Mouse (Mus musculus): Measurements from ENCODE around the gene 4933406M09Rik. TPM values are rescaled to one million over a fixed set of nuclear protein-coding genes. Genes with fewer than 3 reads are reported as not detected.
A peak's percentile ranks its signal among the peaks of the same experiment; 100 is the strongest.

Gene 4933406M09Rik
- total RNA-seq (2021), result not detected

DNA sequence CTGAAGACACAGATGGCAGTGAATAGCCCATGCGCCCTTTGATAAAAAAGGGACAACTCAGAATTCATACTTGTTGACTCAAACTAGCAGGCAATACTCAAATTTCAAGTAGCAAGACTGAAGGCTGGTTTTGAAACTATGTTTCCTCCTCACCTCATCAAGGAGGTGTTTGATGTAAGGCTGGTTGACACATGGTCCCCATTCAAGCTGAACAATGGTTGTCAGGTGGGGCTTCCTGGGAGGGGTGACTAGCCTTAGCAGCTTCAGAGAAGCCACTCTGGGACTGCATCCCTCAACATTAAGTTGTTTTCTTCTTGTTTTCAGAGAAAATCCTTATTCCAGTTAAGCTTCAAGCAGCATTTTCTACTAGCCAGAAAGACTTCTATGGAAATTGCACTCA, at the start of gene 4933406M09Rik:
4933406M09Rik (plus strand) TSS at position 275 of the 400 bp plus-strand sequence.
- intact Hi-C loops (cut with DNase I), result no loop called here
- no peak for DNase-seq (ENCODE audit: extremely low spot score in 1 of 2, low spot score in 2 of 2)

DNA sequence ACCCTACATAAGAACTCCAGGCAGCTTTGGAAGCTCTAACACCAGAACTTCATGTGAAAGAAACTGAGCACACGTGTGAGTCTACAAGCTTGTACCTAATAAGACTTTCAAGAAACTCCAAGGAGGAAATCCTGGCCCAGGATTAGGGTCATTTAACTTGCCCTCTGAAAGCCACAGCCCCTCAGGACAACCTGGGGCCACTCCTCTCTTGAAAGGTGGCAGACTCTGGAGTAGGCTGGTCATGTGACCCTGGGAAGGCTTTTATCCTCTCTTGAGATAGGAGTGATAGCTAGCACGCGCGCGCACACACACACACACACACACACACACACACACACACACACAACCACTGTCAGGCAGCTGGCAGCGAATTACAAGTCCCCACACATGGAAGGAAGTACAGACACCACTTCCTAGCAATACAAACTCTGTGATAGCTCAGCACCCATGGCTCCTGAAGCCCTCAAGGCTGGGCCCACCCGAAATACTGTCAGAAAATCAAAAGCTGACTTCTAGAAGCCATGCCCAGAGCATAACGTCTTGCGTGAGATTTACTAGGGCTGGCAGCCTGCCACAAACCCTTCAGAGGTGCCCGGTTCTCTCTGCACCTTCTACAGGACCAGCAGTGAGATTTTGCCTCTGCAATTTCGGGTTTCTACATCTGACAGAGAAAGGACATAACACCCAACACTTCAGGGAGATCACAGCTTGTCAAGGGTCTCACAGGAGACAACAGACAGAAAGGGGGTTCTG, 48.6 kb upstream of the 4933406M09Rik start:
- no peak for DNase-seq (ENCODE audit: extremely low spot score in 1 of 2, low spot score in 2 of 2)
- intact Hi-C loops (cut with DNase I), result no loop called here

- no peak for DNase-seq (ENCODE audit: extremely low spot score in 1 of 2, low spot score in 2 of 2)
- intact Hi-C loops (cut with DNase I), result no loop called here
Observed at GRCm38 (mm10) chr1:134339162-134339561, 46.6 kb upstream of the 4933406M09Rik start.

GRCm38 (mm10) chr1:134339757-134340619, 45.8 kb upstream of the 4933406M09Rik start:
- no peak for DNase-seq (ENCODE audit: extremely low spot score in 1 of 2, low spot score in 2 of 2)
- intact Hi-C loops (cut with DNase I), result no loop called here

- intact Hi-C loops (cut with DNase I), result no loop called here
- DNase-seq (ENCODE audit: extremely low spot score in 1 of 2, low spot score in 2 of 2), result no peak
Observed at GRCm38 (mm10) chr1:134341641-134342277, 44.0 kb upstream of the 4933406M09Rik start.

DNA sequence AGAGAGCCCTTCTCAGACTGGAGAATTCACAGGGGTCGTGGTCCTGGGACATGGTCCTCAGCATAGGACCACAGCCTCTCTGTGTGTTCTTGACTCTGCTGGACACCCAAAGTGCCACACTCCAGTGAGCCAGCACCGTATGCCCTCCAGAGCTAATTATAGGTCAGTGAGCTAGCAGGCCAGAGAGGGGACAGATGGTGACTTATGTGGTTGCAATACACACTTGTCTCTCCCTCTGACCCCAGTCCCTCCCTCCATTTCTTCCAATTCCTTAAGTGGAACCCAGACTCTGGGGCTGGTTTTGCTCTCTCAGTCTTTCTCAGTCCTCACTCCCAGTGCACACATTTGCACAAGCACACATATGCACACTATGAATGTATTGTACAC, 43.5 kb upstream of the 4933406M09Rik start:
- intact Hi-C loops (cut with DNase I), result no loop called here
- no peak for DNase-seq (ENCODE audit: extremely low spot score in 1 of 2, low spot score in 2 of 2)

DNA sequence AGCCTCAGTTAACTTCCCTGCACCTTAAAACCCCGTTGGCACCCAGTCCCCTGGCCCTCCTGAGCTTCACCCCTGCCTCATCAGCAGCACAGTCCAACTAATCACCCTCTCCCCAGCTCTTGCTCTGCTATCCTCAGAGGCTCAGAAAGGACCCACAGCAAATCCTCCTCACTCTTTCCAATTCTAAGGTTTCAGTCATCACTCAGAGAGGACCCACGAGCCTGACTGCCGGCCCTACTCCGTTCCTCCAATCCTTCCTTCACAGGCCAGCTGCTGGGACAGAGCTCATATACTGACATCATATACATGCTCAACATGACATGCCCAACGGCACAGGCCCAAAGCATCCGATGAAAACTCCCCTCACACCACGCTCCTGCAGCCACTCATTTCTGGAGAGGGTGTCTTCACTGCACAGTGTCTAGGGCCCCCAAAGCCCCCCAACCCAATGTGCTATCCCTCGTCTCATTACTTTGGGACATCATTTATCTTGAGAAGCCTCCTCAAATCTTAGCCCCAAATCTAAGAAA, 42.9 kb upstream of the 4933406M09Rik start:
- DNase-seq (ENCODE audit: extremely low spot score in 1 of 2, low spot score in 2 of 2), result no peak

GRCm38 (mm10) chr1:134343567-134343966, 42.2 kb upstream of the 4933406M09Rik start:
- intact Hi-C loops (cut with DNase I), result no loop called here

More for the DNA sequence above, 42.9 kb upstream of the 4933406M09Rik start:
- intact Hi-C loops (cut with DNase I), result no loop called here

DNA sequence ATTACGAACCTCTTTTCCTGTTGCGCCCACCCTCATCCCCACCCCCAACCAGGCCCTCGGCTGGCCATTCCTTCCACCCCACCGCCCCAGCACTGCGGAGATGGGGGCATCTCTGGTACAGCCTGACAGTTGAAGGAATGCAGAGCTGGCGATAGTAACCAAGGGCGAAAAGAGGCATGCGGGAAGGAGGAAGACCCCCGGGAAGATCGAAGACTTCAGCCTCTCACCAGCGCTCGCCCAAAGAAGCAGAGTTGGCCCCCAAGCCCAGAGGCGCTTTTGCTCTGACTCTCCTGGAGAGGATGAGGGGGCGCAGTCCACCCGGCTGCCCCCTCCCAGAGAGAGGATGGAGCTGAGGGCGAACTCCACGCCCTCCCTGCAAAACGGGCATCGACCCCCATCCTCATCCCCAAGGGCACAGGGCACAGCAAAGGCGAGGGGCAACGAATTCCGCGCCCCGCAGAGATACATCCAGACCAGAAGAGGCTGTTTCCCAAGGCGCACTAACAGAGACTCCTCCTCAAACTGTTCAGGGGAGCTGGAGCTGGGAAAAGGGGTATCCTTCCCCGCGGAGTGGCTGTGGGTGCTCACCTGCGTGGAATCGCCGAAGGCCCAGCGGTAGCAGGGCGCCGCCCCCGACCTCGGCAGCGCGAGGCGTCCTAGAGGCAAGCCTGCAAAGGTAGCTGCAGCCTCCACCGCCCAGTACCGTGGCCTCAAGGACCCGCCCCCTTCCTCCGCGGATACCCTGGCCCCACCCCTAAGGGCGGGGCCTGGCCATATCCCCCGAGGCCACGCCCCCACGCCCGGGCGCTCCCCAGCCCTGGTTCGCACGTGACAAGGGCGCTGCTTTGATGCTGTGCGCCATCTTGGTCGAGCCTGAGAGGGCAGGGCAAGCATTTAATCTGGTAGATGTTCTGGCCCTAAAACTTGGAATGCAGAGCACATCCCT, 41.5 kb upstream of the 4933406M09Rik start:
- intact Hi-C loops (cut with DNase I), result no loop called here
- peak; percentile 83 to 94 for DNase-seq (ENCODE audit: extremely low spot score in 1 of 2, low spot score in 2 of 2)

More at GRCm38 (mm10) chr1:134343567-134343966, 42.2 kb upstream of the 4933406M09Rik start:
- no peak for DNase-seq (ENCODE audit: extremely low spot score in 1 of 2, low spot score in 2 of 2)

- intact Hi-C loops (cut with DNase I), result no loop called here
- peak in 1 of 2 experiments; percentile 32 for DNase-seq (ENCODE audit: extremely low spot score in 1 of 2, low spot score in 2 of 2)
Observed at GRCm38 (mm10) chr1:134345075-134345474, 40.7 kb upstream of the 4933406M09Rik start.

- intact Hi-C loops (cut with DNase I), result no loop called here
- no peak for DNase-seq (ENCODE audit: extremely low spot score in 1 of 2, low spot score in 2 of 2)
Observed at GRCm38 (mm10) chr1:134347791-134348190, 37.9 kb upstream of the 4933406M09Rik start.

- intact Hi-C loops (cut with DNase I), result loop anchor here (10.0 kb wide), 1 partner anchor 251 kb away; no protein-coding TSS in a partner anchor
- DNase-seq (ENCODE audit: extremely low spot score in 1 of 2, low spot score in 2 of 2), result no peak
Observed at GRCm38 (mm10) chr1:134353326-134353725, 32.4 kb upstream of the 4933406M09Rik start.

DNA sequence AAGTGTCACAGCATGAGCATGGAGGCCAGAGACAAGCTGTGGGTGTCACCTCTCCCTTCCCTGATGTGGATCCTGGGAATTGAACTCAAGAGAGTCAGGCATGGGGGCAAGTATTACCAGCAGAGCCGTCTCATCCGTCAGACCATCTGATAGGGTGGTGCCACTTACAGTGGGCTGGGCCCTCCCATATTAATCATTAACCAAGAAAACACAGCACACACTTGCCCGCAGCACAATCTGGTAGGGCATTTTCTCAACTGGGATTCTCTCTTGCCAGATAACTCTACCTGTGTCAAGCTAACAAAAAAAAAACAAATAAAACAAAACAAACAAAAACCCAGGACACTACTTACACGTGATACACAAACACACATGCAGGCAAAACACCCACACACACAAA, 28.3 kb upstream of the 4933406M09Rik start:
- DNase-seq (ENCODE audit: extremely low spot score in 1 of 2, low spot score in 2 of 2), result no peak
- intact Hi-C loops (cut with DNase I), result loop anchor here (10.0 kb wide), 1 partner anchor 247 kb away; no protein-coding TSS in a partner anchor

- intact Hi-C loops (cut with DNase I), result loop anchor here (5.0 kb wide), 1 partner anchor 57 kb away; the partner anchor contains the start of gene Adipor1
- peak in 1 of 2 experiments; percentile 36 for DNase-seq (ENCODE audit: extremely low spot score in 1 of 2, low spot score in 2 of 2)
Observed at GRCm38 (mm10) chr1:134360656-134361055, 25.1 kb upstream of the 4933406M09Rik start.

GRCm38 (mm10) chr1:134361195-134361856, 24.4 kb upstream of the 4933406M09Rik start:
- intact Hi-C loops (cut with DNase I), result loop anchor here (5.0 kb wide), 1 partner anchor 56 kb away; the partner anchor contains the start of gene Adipor1
- no peak for DNase-seq (ENCODE audit: extremely low spot score in 1 of 2, low spot score in 2 of 2)

- intact Hi-C loops (cut with DNase I), result loop anchor here (2.0 to 5.0 kb wide), 2 partner anchors 55 to 93 kb away; partner anchors contain the start of genes Adipor1 and Klhl12
- peak; percentile 94 to 98 for DNase-seq (ENCODE audit: extremely low spot score in 1 of 2, low spot score in 2 of 2)
Observed at GRCm38 (mm10) chr1:134361857-134362212, 23.9 kb upstream of the 4933406M09Rik start, which contains the start of gene Tmem183a. Gene Tmem183a, minus strand, starts transcription at chr1:134361979.

GRCm38 (mm10) chr1:134363194-134363593, 22.5 kb upstream of the 4933406M09Rik start:
- DNase-seq (ENCODE audit: extremely low spot score in 1 of 2, low spot score in 2 of 2), result no peak
- intact Hi-C loops (cut with DNase I), result loop anchor here (2.0 to 5.0 kb wide), 2 partner anchors 54 to 92 kb away; partner anchors contain the start of genes Adipor1 and Klhl12
